Mouse (Mus musculus) intestine, embryonic 14.5 days (tissue): ENCODE results near the gene Chmp2a. TPM values are rescaled to one million over a fixed set of nuclear protein-coding genes. Genes with fewer than 3 reads are reported as not detected.
"Not testable (repeated sequence)": the region's sequence is repeated elsewhere in the genome, so short reads cannot be mapped to it uniquely, and the experiment has no call there.

Experiments used
- ATAC-seq: fragments of 200-750 bp; cut with Nextera tagmentation; replicated peaks from 2 replicates; pipeline ENCODE4 v1.8.0; 2017; ENCODE audit warnings: low read depth, moderate number of reproducible peaks, moderate TSS enrichment, moderate library complexity; ENCODE audit not compliant: low FRiP score, low TSS enrichment
- DNase-seq: peaks from one replicate; pipeline ENCODE4 v3.0.0-alpha.2; 2018; ENCODE audit warnings: low spot score
- H3K27ac ChIP-seq: fragments of 300-500 bp; sonication (generic); 2 replicates; pipeline ENCODE4 v1.5.1; 2014; ENCODE audit warnings: low read depth, mild to moderate bottlenecking, control low read depth
- H3K27me3 ChIP-seq: fragments of 300-500 bp; sonication (generic); replicated peaks from 2 replicates; pipeline ENCODE4 v1.6.1; 2014; ENCODE audit warnings: low read length, control low read depth; ENCODE audit not compliant: control insufficient read depth, insufficient read depth
- H3K36me3 ChIP-seq: fragments of 300-500 bp; sonication (generic); 2 replicates; pipeline ENCODE4 v1.6.1; 2014; ENCODE audit warnings: low read length, control low read depth; ENCODE audit not compliant: control insufficient read depth, insufficient read depth
- H3K4me1 ChIP-seq: fragments of 300-500 bp; sonication (generic); replicated peaks from 2 replicates; pipeline ENCODE4 v1.6.1; 2014; ENCODE audit warnings: low read length, control low read depth, mixed read lengths; ENCODE audit not compliant: control insufficient read depth, insufficient read depth
- H3K4me2 ChIP-seq: fragments of 300-500 bp; sonication (generic); 2 replicates; pipeline ENCODE4 v1.6.1; 2014; ENCODE audit warnings: low read length
- H3K4me3 ChIP-seq: fragments of 300-500 bp; sonication (generic); 2 replicates; pipeline ENCODE4 v1.5.1; 2014; ENCODE audit warnings: low read depth, low read length, control low read depth, mixed read lengths
- H3K9ac ChIP-seq: fragments of 300-500 bp; sonication (generic); 2 replicates; pipeline ENCODE4 v1.6.1; 2014; ENCODE audit warnings: mild to moderate bottlenecking, low read length
- H3K9me3 ChIP-seq: fragments of 300-500 bp; sonication (generic); 2 replicates; pipeline ENCODE4 v1.6.1; 2016; ENCODE audit warnings: low read length, control low read depth; ENCODE audit not compliant: control insufficient read depth
- WGBS: fragments of 180-500 bp; shearing (Covaris S2); extraction: QIAGEN DNeasy Blood & Tissue Kit; methylation state at CpG from one replicate; pipeline ENCODE4 v1.1.7; 2014; 5-methylcytosine and 5-hydroxymethylcytosine counted together
- polyA plus RNA-seq: library from polyadenylated mRNA; unstranded; fragments of >200 nt; fragmentation: Nextera tagmentation; extraction: Ambion mirVana; gene quantifications from 2 replicates; pipeline ENCODE4 v1.2.1, GENCODE M21; 2014

The Chmp2a gene
- polyA plus RNA-seq = 157 and 161 TPM in 2 replicates

DNA sequence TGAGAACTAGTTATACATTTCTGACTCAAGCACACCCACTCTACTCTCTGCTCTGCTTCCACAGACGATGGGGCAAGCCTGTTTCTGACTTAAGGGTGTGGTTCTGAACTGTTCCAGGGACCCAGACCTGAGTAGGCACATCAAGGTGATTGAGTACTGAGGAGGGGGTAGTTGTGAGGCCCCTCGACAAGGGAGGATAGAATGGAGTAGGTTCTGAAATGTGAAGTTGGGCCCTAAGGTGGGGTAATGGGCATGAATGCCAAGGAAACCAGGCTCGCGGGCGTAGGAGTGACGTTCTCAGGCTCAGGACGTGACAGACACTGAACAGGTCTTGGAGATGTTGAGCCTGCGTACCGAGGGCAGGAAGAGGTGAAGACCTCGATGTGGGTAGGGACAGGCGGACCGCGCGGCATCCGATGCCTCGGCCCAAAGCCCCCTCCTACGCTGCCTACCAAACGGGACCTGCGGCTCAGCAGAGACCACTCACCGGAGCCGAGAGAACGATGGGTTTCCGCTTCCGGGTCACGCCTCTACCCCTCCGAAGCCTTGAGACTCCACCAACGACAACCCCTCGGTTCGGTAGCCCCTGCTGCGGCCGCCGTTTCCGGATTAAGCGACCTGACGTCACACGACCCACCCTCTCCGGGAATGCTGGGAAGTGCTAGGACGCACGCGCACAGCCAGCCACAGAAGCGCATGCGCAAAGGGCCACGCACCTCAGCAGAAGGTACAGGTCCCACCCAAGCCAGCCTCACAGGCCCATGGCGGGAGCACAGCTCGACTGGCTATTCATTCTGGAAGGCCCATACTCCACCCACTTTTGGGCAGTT is at the start of gene Chmp2a:
Chmp2a (minus strand) TSS at position 660 of the 830 bp plus-strand sequence.
- H3K4me2 ChIP-seq = peak within 1 kb of the TSS; percentile 78
- peaks cover 60% of the 10 kb centered on the region for H3K36me3 ChIP-seq
- ATAC-seq (peak; percentile 75), DNase-seq (peak; percentile 96)
- H3K4me3 ChIP-seq = peak within 1 kb of the TSS; percentile 61
- H3K27ac ChIP-seq = peak within 1 kb of the TSS; percentile 86
- no peaks in the 10 kb centered on the region for H3K27me3 ChIP-seq
- H3K4me1 ChIP-seq = peaks cover 29% of the 10 kb centered on the region
- under 1% methylated on average over 45 of the region's 45 CpGs for WGBS
- no peaks in the 10 kb centered on the region for H3K9me3 ChIP-seq
- H3K9ac ChIP-seq = peak within 1 kb of the TSS; percentile 79

DNA sequence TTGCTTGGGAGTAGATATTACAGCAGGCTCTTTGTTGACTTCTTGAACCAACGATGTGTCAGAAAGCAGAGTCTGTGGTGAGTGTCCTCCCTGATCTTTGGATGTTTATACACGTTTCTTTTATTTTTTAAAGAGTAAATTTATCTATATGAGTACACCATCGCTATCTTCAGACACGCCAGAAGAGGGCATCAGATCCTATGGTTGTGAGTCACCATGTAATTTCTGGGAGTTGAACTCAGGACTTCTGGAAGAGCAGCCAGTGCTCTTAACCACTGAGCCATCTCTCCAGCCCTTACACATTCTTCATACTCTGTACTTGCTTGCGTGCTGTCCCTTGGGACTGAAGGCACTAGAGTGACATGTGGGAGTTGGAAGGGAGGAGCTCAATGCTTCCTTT is 37.7 kb upstream of the Chmp2a start:
- Histone ChIP-seq H3K27ac (no peak overlapping the region), H3K9ac (no peak overlapping the region), H3K4me2 (no peak overlapping the region), H3K9me3 (no peaks in the 10 kb centered on the region), H3K4me1 (no peaks in the 10 kb centered on the region), H3K4me3 (no peak overlapping the region), H3K27me3 (no peaks in the 10 kb centered on the region), H3K36me3 (no peaks in the 10 kb centered on the region)
- WGBS = 66% methylated on average over 5 of the region's 5 CpGs
- ATAC-seq (no peak), DNase-seq (no peak)

DNA sequence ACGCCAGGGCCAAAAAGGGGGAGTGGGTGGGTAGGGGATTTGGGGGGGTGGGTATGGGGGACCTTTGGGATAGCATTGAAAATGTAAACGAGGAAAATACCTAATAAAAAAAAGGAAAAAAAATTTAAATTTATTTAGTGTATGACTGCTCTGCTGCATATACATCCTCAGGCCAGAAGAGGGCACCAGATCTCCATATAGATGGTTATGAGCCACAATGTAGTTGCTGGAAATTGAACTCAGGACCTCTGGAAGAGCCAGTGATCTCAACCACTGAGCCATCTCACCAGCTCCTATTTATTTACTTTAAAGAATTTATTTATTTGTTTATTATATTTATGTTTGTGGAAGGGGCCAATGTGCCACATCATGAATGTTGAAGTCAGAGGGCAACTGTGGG is 28.8 kb upstream of the Chmp2a start:
- 71% methylated on average over 2 of the region's 2 CpGs for WGBS
- not testable (repeated sequence) for H3K27ac ChIP-seq, ATAC-seq, H3K36me3 ChIP-seq, H3K4me2 ChIP-seq, H3K9ac ChIP-seq, H3K9me3 ChIP-seq, H3K4me3 ChIP-seq, H3K27me3 ChIP-seq, H3K4me1 ChIP-seq, DNase-seq

DNA sequence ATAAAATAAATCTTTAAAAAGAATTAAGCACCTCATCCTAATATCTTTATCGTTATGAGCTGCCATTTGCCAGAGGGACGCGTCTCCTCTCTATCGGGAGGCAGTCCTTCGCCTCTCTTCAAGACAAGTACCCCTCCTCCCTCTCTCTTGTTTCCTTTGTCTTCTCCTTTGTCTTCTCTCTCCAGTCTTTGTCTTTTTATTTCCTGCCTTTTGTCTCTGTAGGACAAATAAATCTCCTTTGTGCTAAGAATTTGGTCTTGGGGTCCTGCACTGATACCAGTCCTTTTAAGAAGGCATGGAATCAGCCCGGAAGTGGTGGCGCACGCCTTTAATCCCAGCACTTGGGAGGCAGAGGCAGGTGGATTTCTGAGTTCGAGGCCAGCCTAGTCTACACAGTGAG is 24.9 kb upstream of the Chmp2a start:
- Histone ChIP-seq H3K27ac (no peak overlapping the region), H3K4me1 (no peaks in the 10 kb centered on the region), H3K4me2 (no peak overlapping the region), H3K9me3 (0 out of 2 replicates have a peak, but pooled peaks cover 2% of the 10 kb centered on the region), H3K36me3 (no peaks in the 10 kb centered on the region), H3K4me3 (no peak overlapping the region), H3K27me3 (no peaks in the 10 kb centered on the region), H3K9ac (no peak overlapping the region)
- WGBS = 93% methylated on average over 9 of the region's 9 CpGs
- no peak for DNase-seq
- no peak for ATAC-seq

DNA sequence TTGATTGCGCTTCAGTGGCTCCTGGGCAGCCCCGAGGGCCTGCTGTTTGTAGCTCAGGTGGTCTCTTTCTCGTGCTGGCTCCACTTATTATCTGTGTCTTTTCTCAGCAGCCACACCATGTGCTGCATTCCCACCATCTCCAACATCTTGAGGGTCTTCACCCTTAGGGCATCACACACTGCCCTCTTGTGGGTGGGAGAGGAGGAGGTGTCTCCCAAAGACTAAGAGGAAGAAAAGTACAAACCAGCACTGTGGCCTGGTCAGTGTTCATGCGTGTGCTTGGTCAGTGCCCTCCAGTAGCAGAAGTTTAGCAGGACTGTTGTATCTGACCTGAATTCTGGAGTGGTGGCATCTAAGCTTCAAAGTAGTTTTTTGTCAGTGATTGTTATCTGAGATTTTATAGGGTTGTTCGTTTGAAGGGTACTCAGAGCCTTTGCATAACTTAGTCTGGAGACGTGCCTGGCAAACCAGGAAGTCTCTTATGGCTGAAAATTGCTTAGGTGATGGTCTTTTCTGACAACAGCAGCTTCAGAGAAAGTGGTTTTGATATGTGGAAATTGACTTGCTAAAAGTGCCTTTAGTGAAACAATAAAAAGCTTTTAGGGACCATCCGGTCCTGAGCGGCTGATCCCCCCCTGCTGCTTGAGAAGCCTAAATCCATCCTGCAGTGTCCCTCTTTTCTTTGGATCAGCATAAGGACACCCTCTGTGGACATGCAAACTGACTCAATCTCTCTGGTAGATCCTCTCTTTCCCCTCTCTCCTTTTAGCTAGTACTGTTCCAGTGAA is 22.5 kb upstream of the Chmp2a start:
- H3K4me3 ChIP-seq = no peak overlapping the region
- H3K27ac ChIP-seq = no peak overlapping the region
- H3K9me3 ChIP-seq = no peaks in the 10 kb centered on the region
- ATAC-seq (no peak), DNase-seq (no peak)
- no peak overlapping the region for H3K4me2 ChIP-seq
- no peaks in the 10 kb centered on the region; the same call in 1 of the 2 replicates for H3K4me1 ChIP-seq
- no peak overlapping the region for H3K9ac ChIP-seq
- WGBS = 63% methylated on average over 8 of the region's 8 CpGs
- no peaks in the 10 kb centered on the region for H3K27me3 ChIP-seq
- no peaks in the 10 kb centered on the region for H3K36me3 ChIP-seq

DNA sequence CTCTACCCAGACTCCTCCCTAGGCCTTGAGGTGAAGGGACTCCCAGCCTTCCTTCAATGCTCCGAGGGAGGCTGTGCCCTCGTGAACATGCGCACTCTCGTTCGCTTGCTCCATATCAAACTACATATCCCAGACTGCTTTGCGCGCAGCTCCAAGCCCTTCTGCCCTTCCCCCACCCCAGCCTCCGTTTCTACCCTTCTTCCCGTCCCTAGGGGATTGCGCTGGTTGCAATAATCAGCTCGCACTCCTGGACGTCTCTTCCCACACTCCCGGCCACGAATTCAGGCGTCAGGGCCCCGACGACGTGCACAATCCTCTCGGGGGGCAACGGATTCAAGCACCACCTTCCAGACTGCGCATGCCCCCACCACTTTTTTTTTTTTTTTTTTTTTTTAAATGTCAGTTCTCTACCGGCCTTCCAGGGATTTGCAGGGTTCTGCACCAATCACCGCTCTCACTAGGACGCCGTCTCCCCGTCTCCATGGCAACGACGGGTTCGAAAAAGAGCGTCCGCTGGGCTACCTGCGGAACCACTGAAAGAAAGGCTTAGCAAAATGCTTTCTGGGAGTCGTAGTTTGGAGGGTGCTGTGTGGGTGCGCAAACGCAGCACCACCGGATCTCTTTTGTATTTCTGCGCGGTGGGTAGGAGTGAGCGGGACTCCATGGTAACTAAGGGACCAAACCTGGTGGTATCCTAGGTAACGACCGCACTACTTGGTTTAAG is 19.8 kb upstream of the Chmp2a start, which contains the start of gene Mzf1:
Mzf1 (minus strand) TSS at position 478 of the 724 bp plus-strand sequence.
- peak; percentile 96 for ATAC-seq
- no peaks in the 10 kb centered on the region; the same call in 1 of the 2 replicates for H3K4me1 ChIP-seq
- H3K27ac ChIP-seq = peak within 1 kb of the TSS; percentile 36; the same call in 1 of the 2 replicates

DNA sequence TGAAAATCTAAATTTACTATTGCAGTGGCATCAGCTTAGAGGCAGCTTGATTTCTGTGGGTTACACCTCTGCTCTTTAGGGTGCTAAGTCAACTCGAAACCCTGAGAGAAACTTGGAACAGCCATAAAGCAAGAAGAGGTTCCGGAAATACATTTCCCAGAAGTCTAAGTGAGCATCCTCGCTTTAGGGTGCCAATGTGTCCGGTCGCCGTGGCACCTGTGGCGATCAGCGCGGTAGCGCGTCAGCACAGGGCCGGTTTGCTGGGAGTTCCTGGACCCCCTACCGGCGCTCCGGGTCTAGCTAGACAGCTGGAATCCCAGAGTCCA is 19.3 kb upstream of the Chmp2a start:
- WGBS = 4% methylated on average over 15 of the region's 15 CpGs
- DNase-seq = no peak
- peak overlapping the region; percentile 51 for H3K9ac ChIP-seq
- peak overlapping the region; percentile 64 for H3K4me3 ChIP-seq
- H3K4me1 ChIP-seq = no peaks in the 10 kb centered on the region; the same call in 1 of the 2 replicates
- no peaks in the 10 kb centered on the region for H3K9me3 ChIP-seq
- no peaks in the 10 kb centered on the region for H3K27me3 ChIP-seq
- peak overlapping the region; percentile 56 for H3K4me2 ChIP-seq
- H3K36me3 ChIP-seq = no peaks in the 10 kb centered on the region
- H3K27ac ChIP-seq = peak overlapping the region; percentile 36; the same call in 1 of the 2 replicates
- ATAC-seq = no peak

More for the DNA sequence above, 19.8 kb upstream of the Chmp2a start, which contains the start of gene Mzf1:
- Histone ChIP-seq H3K27me3 (no peaks in the 10 kb centered on the region), H3K4me2 (peak within 1 kb of the TSS; percentile 56), H3K4me3 (peak within 1 kb of the TSS; percentile 64), H3K36me3 (no peaks in the 10 kb centered on the region), H3K9ac (peak within 1 kb of the TSS; percentile 51), H3K9me3 (no peaks in the 10 kb centered on the region)
- under 1% methylated on average over 41 of the region's 41 CpGs for WGBS
- DNase-seq = peak; percentile 96

DNA sequence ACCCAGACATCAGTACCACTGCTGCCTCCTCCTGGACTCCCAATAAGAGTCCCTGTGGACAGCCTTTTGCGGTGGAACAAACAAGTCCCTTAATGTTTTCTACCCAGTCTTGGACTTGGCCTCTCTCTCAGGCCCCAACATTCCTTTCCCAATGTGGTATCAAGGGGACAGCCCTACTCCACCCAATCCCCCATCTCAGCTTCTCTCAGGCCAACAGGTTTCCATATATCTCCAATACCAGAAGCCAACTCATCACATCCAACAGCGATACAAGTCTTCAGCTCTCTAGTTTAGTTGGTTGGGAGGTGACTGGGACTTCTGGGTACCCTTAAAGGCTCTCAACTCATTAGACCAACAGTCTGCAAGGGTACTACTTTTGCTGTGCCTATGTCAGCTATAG is 18.9 kb upstream of the Chmp2a start:
- ATAC-seq (no peak), DNase-seq (no peak)
- Histone ChIP-seq H3K4me1 (no peaks in the 10 kb centered on the region; the same call in 1 of the 2 replicates), H3K27me3 (no peaks in the 10 kb centered on the region), H3K4me2 (peak overlapping the region; percentile 56), H3K27ac (no peak overlapping the region), H3K9me3 (no peaks in the 10 kb centered on the region), H3K4me3 (peak overlapping the region; percentile 64), H3K36me3 (no peaks in the 10 kb centered on the region), H3K9ac (no peak overlapping the region)
- WGBS = 98% methylated on average over 2 of the region's 2 CpGs
